In genomic region chr9:56828146-56828545, GRCm38 (mm10) we compare ENCODE assay signal across 25 mouse cellular contexts. TPM values are rescaled to one million over a fixed set of nuclear protein-coding genes. Genes with fewer than 3 reads are reported as not detected.
A peak's percentile ranks its signal among the peaks of the same experiment; 100 is the strongest.
DNase-seq lines count a peak whose midpoint lies in the region; ATAC-seq and TF ChIP-seq lines count a peak whose summit lies in the region.
"Had no signal": no experiment of that assay in that cellular context is flagged by ENCODE, and none has a peak within 500 bp of the region (broad histone marks: within the 10 kb centered on the region; RNA-seq: fewer than 3 reads in every experiment).

No protein-coding gene starts in this region.

- H3K27me3 ChIP-seq in forebrain, embryonic 14.5 days (replicated peaks; ENCODE audit: control insufficient read depth, insufficient read depth, low read length) = 0 out of 2 replicates have a peak, but pooled peaks cover 2% of the 10 kb centered on the region
- H3K27me3 ChIP-seq in forebrain, postnatal 0 days (ENCODE audit: insufficient read depth, low read length) = no peaks in the 10 kb centered on the region
- 0 out of 2 replicates have a peak, but pooled peaks cover 6% of the 10 kb centered on the region for H3K27me3 ChIP-seq in midbrain, embryonic 13.5 days
- peaks cover 54% of the 10 kb centered on the region for H3K27me3 ChIP-seq in midbrain, embryonic 10.5 days (ENCODE audit: low read depth, poor library complexity, severe bottlenecking)
- H3K27me3 ChIP-seq: hindbrain, embryonic 15.5 days had no signal

- H3K4me3 ChIP-seq in forebrain, embryonic 14.5 days (ENCODE audit: low read depth, low read length) = no peak overlapping the region
- H3K4me3 ChIP-seq in forebrain, postnatal 0 days (ENCODE audit: low read depth, low read length) = no peak overlapping the region
- H3K4me3 ChIP-seq in midbrain, embryonic 13.5 days (replicated peaks) = no peak overlapping the region
- no peak overlapping the region for H3K4me3 ChIP-seq in midbrain, embryonic 10.5 days
- H3K4me3 ChIP-seq: embryonic facial prominence, embryonic 10.5 days; erythroblast, embryonic 14.5 days; forebrain, embryonic 10.5 days; forebrain, embryonic 15.5 days; heart, embryonic 15.5 days; hindbrain, embryonic 10.5 days; hindbrain, embryonic 15.5 days had no signal

- H3K4me1 ChIP-seq in forebrain, embryonic 14.5 days (ENCODE audit: control insufficient read depth, insufficient read depth, low read length) = peaks cover 17% of the 10 kb centered on the region
- H3K4me1 ChIP-seq in forebrain, postnatal 0 days (ENCODE audit: insufficient read depth) = 0 out of 2 replicates have a peak, but pooled peaks cover 6% of the 10 kb centered on the region
- peaks cover 54% of the 10 kb centered on the region for H3K4me1 ChIP-seq in midbrain, embryonic 13.5 days (replicated peaks)
- peaks cover 36% of the 10 kb centered on the region for H3K4me1 ChIP-seq in midbrain, embryonic 10.5 days

- no peak for ATAC-seq in forebrain, embryonic 14.5 days
- ATAC-seq in forebrain, postnatal 0 days = no peak
- no peak for ATAC-seq in midbrain, embryonic 13.5 days
- ATAC-seq in erythroblast, adult 5-6 weeks (replicated peaks; ENCODE audit: low FRiP score, poor library complexity, severe bottlenecking) = no peak
- ATAC-seq: activated CD4-positive, CD25-positive, alpha-beta regulatory T cell, adult 4 months; forebrain, embryonic 15.5 days; inflammation-experienced regulatory T-cells, adult 6 months; Patski had no signal

- H3K4me2 ChIP-seq in forebrain, embryonic 14.5 days (ENCODE audit: low read length) = no peak overlapping the region
- no peak overlapping the region for H3K4me2 ChIP-seq in forebrain, postnatal 0 days (ENCODE audit: low read depth)
- no peak overlapping the region for H3K4me2 ChIP-seq in midbrain, embryonic 13.5 days (replicated peaks)
- H3K4me2 ChIP-seq: forebrain, embryonic 15.5 days; heart, embryonic 11.5 days; heart, embryonic 15.5 days; hindbrain, embryonic 15.5 days had no signal

- H3K9me3 ChIP-seq in forebrain, embryonic 14.5 days (replicated peaks; ENCODE audit: control insufficient read depth, low read length) = no peaks in the 10 kb centered on the region
- H3K9me3 ChIP-seq in forebrain, postnatal 0 days (ENCODE audit: low read length) = no peaks in the 10 kb centered on the region
- no peaks in the 10 kb centered on the region for H3K9me3 ChIP-seq in midbrain, embryonic 13.5 days
- no peaks in the 10 kb centered on the region for H3K9me3 ChIP-seq in midbrain, embryonic 10.5 days (replicated peaks)
- H3K9me3 ChIP-seq: embryonic facial prominence, embryonic 10.5 days; forebrain, embryonic 10.5 days; forebrain, embryonic 15.5 days; heart, embryonic 15.5 days; hindbrain, embryonic 10.5 days; hindbrain, embryonic 15.5 days had no signal

- no peak for TF ChIP-seq POLR2A in brain, embryonic 14.5 days (IDR thresholded peaks at IDR 0.05; ENCODE audit: borderline replicate concordance, extremely low read depth, insufficient read depth, insufficient read length, poor library complexity, severe bottlenecking)

- 16% methylated on average over 9 of the region's 9 CpGs for WGBS in forebrain, embryonic 14.5 days
- 23% methylated on average over 9 of the region's 9 CpGs for WGBS in forebrain, postnatal 0 days
- WGBS in midbrain, embryonic 13.5 days = 23% methylated on average over 9 of the region's 9 CpGs
- 49% methylated on average over 9 of the region's 9 CpGs for WGBS in midbrain, embryonic 10.5 days

- DNase-seq in forebrain, embryonic 14.5 days (ENCODE audit: low spot score) = peak; percentile 56
- DNase-seq in forebrain, postnatal 0 days = no peak
- no peak for DNase-seq in midbrain, embryonic 10.5 days (ENCODE audit: low spot score)
- peak; percentile 75 for DNase-seq in brain, embryonic 14.5 days (ENCODE audit: low read depth)
- peak; percentile 50 for DNase-seq in retina, embryonic 14.5 days (ENCODE audit: low spot score)
- DNase-seq in thymus, postnatal 0 days (ENCODE audit: low spot score) = no peak
- DNase-seq: adrenal gland, postnatal 25 days; cerebellum, adult 2 months; gastrocnemius, postnatal 10 days; heart, adult 18-20 months had no signal

- no peak for TF ChIP-seq CTCF in forebrain, postnatal 0 days (IDR thresholded peaks at IDR 0.05; ENCODE audit: low read depth)
- TF ChIP-seq CTCF in brain, embryonic 14.5 days (IDR thresholded peaks at IDR 0.05; ENCODE audit: borderline replicate concordance, extremely low read depth, insufficient read depth, insufficient read length) = no peak

- no peak overlapping the region for H3K27ac ChIP-seq in forebrain, embryonic 14.5 days (ENCODE audit: low read depth, low read length)
- no peak overlapping the region for H3K27ac ChIP-seq in forebrain, postnatal 0 days (ENCODE audit: low read depth, low read length)
- 0 out of 2 replicates have a peak overlapping the region, but pooled peaks have one; percentile 37 for H3K27ac ChIP-seq in midbrain, embryonic 13.5 days
- H3K27ac ChIP-seq in midbrain, embryonic 10.5 days (replicated peaks) = no peak overlapping the region
- H3K27ac ChIP-seq: embryonic facial prominence, embryonic 10.5 days; forebrain, embryonic 10.5 days; forebrain, embryonic 15.5 days; heart, embryonic 15.5 days; hindbrain, embryonic 10.5 days; hindbrain, embryonic 15.5 days had no signal

- H3K36me3 ChIP-seq in forebrain, embryonic 14.5 days (ENCODE audit: control insufficient read depth, insufficient read depth, low read length) = no peaks in the 10 kb centered on the region
- H3K36me3 ChIP-seq in forebrain, postnatal 0 days (ENCODE audit: insufficient read depth) = no peaks in the 10 kb centered on the region
- H3K36me3 ChIP-seq in midbrain, embryonic 13.5 days = no peaks in the 10 kb centered on the region
- no peaks in the 10 kb centered on the region for H3K36me3 ChIP-seq in midbrain, embryonic 10.5 days
- H3K36me3 ChIP-seq: embryonic facial prominence, embryonic 10.5 days; forebrain, embryonic 10.5 days; forebrain, embryonic 15.5 days; heart, embryonic 15.5 days; hindbrain, embryonic 10.5 days; hindbrain, embryonic 15.5 days had no signal

- H3K9ac ChIP-seq in forebrain, embryonic 14.5 days (ENCODE audit: low read length) = no peak overlapping the region
- no peak overlapping the region for H3K9ac ChIP-seq in forebrain, postnatal 0 days
- no peak overlapping the region for H3K9ac ChIP-seq in midbrain, embryonic 13.5 days (replicated peaks)
- H3K9ac ChIP-seq: forebrain, embryonic 15.5 days; heart, embryonic 15.5 days; hindbrain, embryonic 15.5 days had no signal

RNA-seq across cellular contexts. Expression of gene Lingo1, which starts 31.9 kb away (rescaled TPM):
- 19.0 and 26.7 TPM in 2 replicates for polyA plus RNA-seq in forebrain, embryonic 14.5 days (2014; fragmentation: Nextera tagmentation; extraction: Ambion mirVana)
- total RNA-seq in forebrain, postnatal 0 days (2014; rRNA removed) = 90.3 and 103 TPM in 2 replicates
- 98.6 and 114 TPM in 2 replicates for polyA plus RNA-seq in forebrain, postnatal 0 days (2015; fragmentation: Nextera tagmentation; extraction: Ambion mirVana)
- 35.1 and 39.0 TPM in 2 replicates for polyA plus RNA-seq in midbrain, embryonic 13.5 days (2015; fragmentation: Nextera tagmentation; extraction: Ambion mirVana)
- polyA plus RNA-seq in midbrain, embryonic 10.5 days (2016; fragmentation: Nextera tagmentation; extraction: Ambion mirVana) = 2.8 and 6.4 TPM in 2 replicates
- polyA plus RNA-seq in brain, embryonic 14.5 days (2012; rRNA removed) = 143 and 205 TPM in 2 replicates
- not detected in 2 replicates for total RNA-seq in erythroblast, adult 5-6 weeks (2015; ENCODE audit: low replicate concordance)
- total RNA-seq in erythroblast, adult 5-6 weeks (2017; ENCODE audit: low replicate concordance) = not detected in 2 replicates
- polyA plus RNA-seq in thymus, postnatal 0 days (2015; fragmentation: Nextera tagmentation; extraction: Ambion mirVana) = 1.1 and 1.3 TPM in 2 replicates
- total RNA-seq: MEL had no signal
- polyA plus RNA-seq: activated CD4-positive, CD25-positive, alpha-beta regulatory T cell, adult 4 months; erythroblast, embryonic 14.5 days; inflammation-experienced regulatory T-cells, adult 6 months had no signal

RNA-seq across cellular contexts. Expression of gene Odf3l1, which starts 36.3 kb away (rescaled TPM):
- not detected in 2 replicates for polyA plus RNA-seq in forebrain, embryonic 14.5 days (2014; fragmentation: Nextera tagmentation; extraction: Ambion mirVana)
- total RNA-seq in forebrain, postnatal 0 days (2014; rRNA removed) = not detected in 2 replicates
- 0.12 and 0.13 TPM in 2 replicates for polyA plus RNA-seq in forebrain, postnatal 0 days (2015; fragmentation: Nextera tagmentation; extraction: Ambion mirVana)
- polyA plus RNA-seq in midbrain, embryonic 13.5 days (2015; fragmentation: Nextera tagmentation; extraction: Ambion mirVana) = not detected in 2 replicates
- polyA plus RNA-seq in midbrain, embryonic 10.5 days (2016; fragmentation: Nextera tagmentation; extraction: Ambion mirVana) = not detected in 2 replicates
- 0.14 and 0.18 TPM in 2 replicates for polyA plus RNA-seq in brain, embryonic 14.5 days (2012; rRNA removed)
- not detected in 2 replicates for total RNA-seq in erythroblast, adult 5-6 weeks (2015; ENCODE audit: low replicate concordance)
- total RNA-seq in erythroblast, adult 5-6 weeks (2017; ENCODE audit: low replicate concordance) = not detected in 2 replicates
- 0.13 TPM in 1 of 2 replicates, not detected in the other for polyA plus RNA-seq in thymus, postnatal 0 days (2015; fragmentation: Nextera tagmentation; extraction: Ambion mirVana)
- total RNA-seq: heart, adult 18-20 months; heart, postnatal 25 days; MEL had no signal
- polyA plus RNA-seq: activated CD4-positive, CD25-positive, alpha-beta regulatory T cell, adult 4 months; embryonic facial prominence, embryonic 10.5 days; erythroblast, embryonic 14.5 days; forebrain, embryonic 10.5 days; forebrain, embryonic 15.5 days; inflammation-experienced regulatory T-cells, adult 6 months; Patski had no signal

RNA-seq across cellular contexts. Expression of gene Cspg4, which starts 36.7 kb away (rescaled TPM):
- 3.0 and 4.8 TPM in 2 replicates for polyA plus RNA-seq in forebrain, embryonic 14.5 days (2014; fragmentation: Nextera tagmentation; extraction: Ambion mirVana)
- total RNA-seq in forebrain, postnatal 0 days (2014; rRNA removed) = 19.4 and 24.7 TPM in 2 replicates
- 5.1 and 7.5 TPM in 2 replicates for polyA plus RNA-seq in forebrain, postnatal 0 days (2015; fragmentation: Nextera tagmentation; extraction: Ambion mirVana)
- 3.2 and 3.5 TPM in 2 replicates for polyA plus RNA-seq in midbrain, embryonic 13.5 days (2015; fragmentation: Nextera tagmentation; extraction: Ambion mirVana)
- polyA plus RNA-seq in midbrain, embryonic 10.5 days (2016; fragmentation: Nextera tagmentation; extraction: Ambion mirVana) = 0.91 and 1.7 TPM in 2 replicates
- 4.4 and 8.2 TPM in 2 replicates for polyA plus RNA-seq in brain, embryonic 14.5 days (2012; rRNA removed)
- not detected in 2 replicates for total RNA-seq in erythroblast, adult 5-6 weeks (2015; ENCODE audit: low replicate concordance)
- total RNA-seq in erythroblast, adult 5-6 weeks (2017; ENCODE audit: low replicate concordance) = 0.28 TPM in 1 of 2 replicates, not detected in the other
- 0.91 and 1.4 TPM in 2 replicates for polyA plus RNA-seq in thymus, postnatal 0 days (2015; fragmentation: Nextera tagmentation; extraction: Ambion mirVana)
- polyA plus RNA-seq: erythroblast, embryonic 14.5 days; inflammation-experienced regulatory T-cells, adult 6 months had no signal

Comparison
In these comparisons a context has a peak if more than half of its experiments do, and no peak if none do; other contexts are left out.
1. DNase-seq: peak in forebrain, embryonic 14.5 days (single experiment), brain, embryonic 14.5 days (single experiment) and retina, embryonic 14.5 days (single experiment); none in forebrain, postnatal 0 days (single experiment), midbrain, embryonic 10.5 days (single experiment) and thymus, postnatal 0 days (single experiment).